Mouse (Mus musculus) G1E (cell line): ENCODE results near the gene Lrrc75b.

Experiments
- CTCF ChIP-seq: IDR thresholded peaks from 2 replicates; pipeline ENCODE4 v1.5.1; 2012; ENCODE audit warnings: low read depth, low read length, inconsistent platforms, mixed read lengths
- GATA2 ChIP-seq: IDR thresholded peaks from 2 replicates; pipeline ENCODE4 v1.6.1; 2012; ENCODE audit warnings: low read depth, low read length, inconsistent platforms, borderline replicate concordance
- POLR2AphosphoS5 ChIP-seq: IDR thresholded peaks from 2 replicates; pipeline ENCODE4 v1.6.1; 2012; ENCODE audit warnings: low read depth, low read length, inconsistent platforms; ENCODE audit not compliant: insufficient replicate concordance

DNA sequence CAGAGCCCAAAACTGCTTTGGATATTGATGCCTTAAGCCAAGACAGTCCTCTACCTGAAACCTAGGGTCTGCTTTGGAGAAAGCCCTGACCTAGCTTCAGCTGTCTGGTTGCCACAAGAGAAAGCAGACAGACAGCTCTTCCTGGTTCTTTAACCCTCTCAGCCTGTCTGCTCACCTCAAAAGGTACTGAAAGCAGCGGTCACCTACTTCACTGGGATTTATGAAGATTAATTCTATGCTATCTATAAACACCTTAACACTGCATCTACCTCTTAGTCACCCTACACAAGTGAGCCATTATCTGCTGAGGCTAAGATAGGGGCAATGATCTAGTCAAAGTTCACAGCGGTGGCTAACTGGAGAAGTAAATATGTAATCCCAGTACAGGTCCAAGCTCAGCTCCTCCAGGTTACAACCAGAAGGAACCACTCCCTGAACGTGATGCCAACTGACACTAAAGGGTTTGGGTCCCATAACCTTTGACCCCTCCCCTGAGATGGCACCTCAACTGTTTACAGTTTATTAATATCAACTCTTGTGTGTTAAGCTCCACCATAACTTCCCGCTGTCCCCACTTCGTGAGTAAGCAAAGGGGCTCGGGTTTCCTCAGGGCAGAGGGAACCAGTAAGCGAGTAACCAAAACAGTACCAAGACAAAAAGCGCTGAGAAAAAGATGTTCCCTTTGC, 43.9 kb downstream of the Lrrc75b start:
- TF ChIP-seq GATA2 (no peak), CTCF (no peak), POLR2AphosphoS5 (no peak)
